Mouse (Mus musculus) 3134 (cell line): ENCODE measurements around the gene Hsd17b13.
"Not testable (repeated sequence)": the region's sequence is repeated elsewhere in the genome, so short reads cannot be mapped to it uniquely, and the experiment has no call there.

Experiments
- DNase-seq: peaks from one replicate; pipeline ENCODE4 v3.0.0-alpha.2; 2011; ENCODE audit warnings: low spot score; ENCODE audit not compliant: insufficient read length; ENCODE audit errors: extremely low read depth

The Hsd17b13 gene

DNA sequence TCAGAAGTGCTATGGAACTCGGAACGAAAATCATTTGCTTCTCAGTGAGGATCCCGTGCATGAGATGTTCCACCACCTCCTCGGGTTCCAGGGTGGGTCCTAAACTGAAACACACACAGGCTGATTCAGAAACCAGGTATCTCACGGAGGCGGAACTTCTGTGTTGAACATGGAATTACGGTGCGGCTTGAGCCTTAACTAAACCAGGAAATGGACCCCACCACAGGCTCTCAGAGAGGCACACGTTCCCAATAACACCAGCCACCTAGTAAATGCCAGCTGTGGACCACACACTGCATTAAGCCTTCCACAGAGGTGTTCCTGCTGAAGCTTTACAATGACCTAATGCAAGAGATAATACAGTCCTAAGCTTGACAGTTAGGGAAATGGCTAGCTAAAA, 15.6 kb upstream of the Hsd17b13 start:
- no peak for DNase-seq

DNA sequence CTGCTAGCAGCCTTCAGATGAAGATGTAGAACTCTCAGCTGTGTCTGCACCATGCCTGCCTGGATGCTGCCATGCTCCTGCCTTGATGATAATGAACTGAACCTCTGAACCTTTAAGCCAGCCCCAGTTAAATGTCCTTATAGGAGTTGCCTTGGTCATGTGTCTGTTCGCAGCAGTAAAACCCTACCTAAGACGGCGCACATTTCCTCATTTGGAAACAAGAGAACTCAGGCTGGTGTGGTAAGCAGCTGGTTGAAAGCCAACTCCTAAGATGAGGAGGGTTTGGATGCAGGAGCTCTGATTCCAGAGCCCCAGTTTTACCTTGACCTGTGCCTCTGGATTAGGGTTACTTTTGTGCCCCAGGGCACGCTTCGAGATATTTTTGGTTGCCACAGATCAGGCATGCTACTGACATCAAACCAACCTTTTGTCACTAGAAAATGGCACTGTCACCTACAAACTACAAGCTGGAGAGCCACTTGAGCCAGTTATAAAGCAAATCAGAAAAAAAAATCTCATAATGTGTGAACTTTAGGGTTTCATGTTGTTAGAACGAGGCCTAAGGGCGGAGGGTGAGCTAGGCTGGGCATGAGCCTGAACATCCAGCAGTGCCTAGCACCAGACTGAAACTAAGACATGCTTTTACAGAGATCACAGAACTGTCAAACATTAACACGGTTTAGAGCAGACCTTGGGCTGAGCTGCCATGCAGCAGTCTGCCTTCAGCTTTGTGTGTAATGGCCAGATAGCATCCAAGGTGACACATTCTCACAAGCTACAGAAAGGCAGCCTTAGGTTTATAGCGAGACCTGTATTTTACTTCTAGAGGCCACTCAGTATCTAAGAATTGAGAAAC, 3.7 kb upstream of the Hsd17b13 start:
- DNase-seq: no peak

DNA sequence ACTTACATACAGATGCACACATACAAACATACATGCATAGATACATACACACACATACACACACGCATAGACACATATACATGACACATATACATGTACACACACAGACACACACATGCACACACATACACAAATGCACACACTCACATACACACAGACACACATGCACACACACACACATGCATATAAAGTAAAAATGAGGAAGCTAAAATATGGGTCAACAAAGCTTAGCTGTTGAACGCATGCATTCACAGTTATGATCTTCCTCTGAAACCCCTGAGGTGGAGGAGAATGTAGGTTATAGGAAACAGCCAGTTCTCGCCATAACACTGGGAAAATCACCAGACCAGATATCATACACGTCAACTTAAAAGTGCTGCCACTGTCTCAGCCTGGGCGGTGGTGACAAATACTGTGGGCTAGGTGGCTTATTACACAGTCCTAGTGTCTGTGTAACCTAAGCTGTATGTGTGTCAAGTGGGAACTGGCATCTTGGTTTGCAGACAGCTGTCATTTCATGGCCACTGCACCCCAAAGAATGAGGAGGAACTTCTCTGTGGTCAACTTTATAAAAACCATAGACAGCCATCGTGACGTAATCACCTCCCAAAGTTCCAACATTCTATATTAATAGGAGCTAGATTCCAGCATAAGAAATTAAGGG, 829 bp upstream of the Hsd17b13 start:
- DNase-seq: no peak

DNA sequence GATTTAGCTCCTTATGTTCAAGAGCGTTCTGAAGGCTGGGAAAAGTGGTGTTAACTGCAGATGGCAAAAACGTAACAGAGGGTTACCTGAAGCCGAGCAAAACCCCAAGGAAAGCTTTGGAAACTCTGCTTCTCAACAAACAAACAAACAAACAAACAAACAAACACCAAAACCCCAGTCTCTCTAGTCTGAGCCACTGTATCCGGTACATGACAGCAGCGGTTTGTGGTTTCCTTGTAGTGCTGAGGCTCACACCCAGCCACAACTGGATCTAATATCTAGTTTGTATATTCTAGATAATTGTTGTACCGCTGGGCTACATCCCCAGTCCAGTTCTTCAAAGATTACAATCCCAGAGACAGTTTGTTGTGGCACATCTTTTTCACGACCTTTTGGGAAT, 1.5 kb downstream of the Hsd17b13 start:
- no peak for DNase-seq

DNA sequence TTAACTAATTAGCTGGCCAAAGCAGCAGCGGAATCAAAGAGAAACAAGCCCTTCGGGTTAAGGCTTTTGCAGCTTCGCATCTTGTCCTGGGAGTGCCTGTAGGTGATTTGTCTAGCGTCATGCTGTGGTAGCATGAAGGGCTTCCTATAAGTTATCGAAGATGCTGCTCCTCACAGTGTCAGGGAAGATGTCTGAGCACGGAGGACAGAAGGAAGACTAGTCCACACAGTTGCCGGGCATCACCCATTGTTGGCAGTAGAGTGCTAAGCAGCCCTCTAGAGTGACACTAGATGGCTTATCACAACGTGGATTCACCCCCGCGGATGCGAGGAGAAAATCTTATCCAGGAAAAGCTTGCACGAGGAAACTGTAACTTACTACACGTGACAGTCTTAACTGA, 4.4 kb downstream of the Hsd17b13 start:
- no peak for DNase-seq

DNA sequence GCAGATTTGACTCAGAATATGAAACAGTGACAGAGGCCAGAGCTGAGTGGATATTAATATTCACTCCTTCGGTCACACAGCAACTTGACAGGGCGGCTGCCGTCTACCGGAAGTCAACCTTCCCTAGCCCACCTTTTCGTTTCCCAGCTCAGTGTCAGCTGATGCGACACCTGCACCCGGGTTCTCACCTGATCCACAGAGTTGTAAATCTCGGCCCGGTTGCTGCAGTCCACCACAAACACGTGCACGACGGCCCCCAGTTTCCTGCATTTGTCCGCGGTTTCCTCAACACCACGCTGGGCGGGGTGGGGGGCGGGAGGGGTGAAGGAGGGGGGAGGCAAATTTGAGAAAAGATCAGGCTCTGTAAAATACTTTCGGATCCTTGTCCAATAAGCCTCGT, 4.8 kb downstream of the Hsd17b13 start:
- no peak for DNase-seq

DNA sequence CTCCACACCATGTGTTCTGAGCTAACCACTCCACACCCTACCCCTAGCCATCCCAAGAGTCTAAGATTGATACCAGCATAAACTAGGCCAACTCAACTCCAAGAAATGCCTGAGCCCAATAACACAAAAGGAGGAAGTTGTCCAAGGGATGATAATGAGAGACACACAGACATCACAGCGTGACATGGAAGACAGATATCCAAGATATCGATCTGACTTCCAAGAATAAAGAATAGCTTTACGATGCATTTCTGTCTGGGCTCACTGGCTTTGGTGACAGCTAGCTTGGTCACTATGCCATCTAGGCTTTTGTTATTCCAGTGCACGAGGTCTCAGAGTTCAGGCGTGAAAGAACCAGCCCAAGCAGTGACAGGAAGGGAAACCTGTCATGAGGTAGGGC, 6.2 kb downstream of the Hsd17b13 start:
- DNase-seq: no peak

DNA sequence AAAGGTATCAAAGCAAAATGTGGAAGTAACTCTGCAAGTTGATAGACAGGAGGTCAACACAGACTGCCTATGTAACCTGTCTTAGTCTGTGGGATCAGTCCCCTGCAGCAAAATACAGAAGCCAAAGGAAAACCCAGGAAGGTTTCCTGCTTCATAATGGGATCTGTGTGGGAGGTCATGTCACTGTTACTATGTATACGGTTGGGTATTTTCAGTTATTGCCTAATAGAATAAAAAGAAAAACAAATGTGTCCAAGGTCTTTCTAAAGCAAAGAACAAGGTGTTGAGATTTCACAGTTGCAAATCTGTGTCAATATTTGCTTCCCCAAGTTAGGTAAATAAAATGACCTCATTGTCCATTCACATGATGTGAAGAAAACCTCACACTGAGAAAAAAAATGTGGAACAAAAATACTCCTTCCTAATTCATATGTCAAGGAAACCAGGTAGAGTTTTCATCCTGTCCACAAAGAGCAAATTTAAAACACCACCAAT, 14.2 kb downstream of the Hsd17b13 start:
- no peak for DNase-seq

DNA sequence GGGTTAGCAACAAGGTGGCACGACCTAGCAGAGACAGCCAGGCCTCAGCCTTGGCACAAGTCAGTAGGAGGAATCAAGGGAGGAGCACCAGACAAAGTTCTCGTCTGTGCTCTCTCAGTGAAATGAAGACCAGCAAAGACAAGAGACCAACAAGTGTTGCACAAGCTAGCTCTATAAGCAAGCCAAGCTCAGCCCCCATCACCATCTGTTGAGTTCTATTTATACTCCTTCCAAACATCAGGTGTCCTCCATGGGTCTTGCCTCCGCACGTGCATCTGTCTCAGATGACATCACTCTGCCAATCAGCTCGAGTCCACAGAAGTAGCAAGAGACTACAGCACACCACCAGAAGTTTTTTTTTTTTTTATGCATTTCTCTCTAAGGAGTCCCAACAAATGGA, 22.6 kb downstream of the Hsd17b13 start:
- no peak for DNase-seq

DNA sequence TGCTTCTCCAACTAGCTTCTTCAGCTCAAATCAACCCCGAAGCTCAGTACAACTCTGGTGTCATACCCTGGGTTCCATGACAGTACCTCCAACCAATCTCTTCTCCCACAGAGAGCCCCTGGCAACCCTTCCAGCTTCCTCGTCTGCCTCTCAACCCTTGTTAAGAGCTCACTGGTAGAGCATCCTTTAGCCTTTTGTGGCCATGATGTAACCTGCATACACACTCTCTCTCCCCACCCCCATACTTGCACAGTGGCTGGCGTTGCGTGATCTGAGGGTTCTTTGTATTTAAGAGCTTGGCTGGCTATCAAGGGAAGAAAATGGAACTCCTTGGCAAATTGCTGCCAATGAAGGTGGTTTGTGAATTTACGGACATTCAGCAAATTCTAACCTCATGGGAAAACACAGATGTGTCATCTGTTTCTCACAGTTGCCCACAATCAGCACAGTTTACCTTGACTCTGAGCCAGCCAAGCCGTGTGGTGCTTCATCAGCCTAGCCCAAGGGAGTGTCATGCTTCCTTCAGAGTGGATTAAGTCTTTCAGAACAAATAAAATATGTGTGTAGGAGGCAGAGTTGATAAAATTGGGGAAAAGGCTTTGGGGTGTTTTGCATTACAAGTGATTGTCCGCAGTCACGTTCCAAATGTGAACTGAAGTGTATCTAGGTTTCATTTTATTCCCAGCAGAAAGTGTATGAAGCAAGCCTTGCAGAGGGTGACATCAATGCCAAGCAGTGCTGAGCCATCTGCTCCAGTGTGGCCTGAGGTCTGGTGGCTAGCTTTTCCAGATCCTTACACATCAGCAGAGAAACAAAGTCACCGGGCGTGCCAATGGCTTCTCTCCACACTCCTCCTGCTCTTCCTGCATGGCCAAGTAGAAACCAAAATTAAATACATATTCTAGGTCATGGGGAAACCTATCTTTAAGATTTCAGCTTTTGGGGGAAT, 23.8 kb downstream of the Hsd17b13 start:
- DNase-seq: peak; percentile 71

DNA sequence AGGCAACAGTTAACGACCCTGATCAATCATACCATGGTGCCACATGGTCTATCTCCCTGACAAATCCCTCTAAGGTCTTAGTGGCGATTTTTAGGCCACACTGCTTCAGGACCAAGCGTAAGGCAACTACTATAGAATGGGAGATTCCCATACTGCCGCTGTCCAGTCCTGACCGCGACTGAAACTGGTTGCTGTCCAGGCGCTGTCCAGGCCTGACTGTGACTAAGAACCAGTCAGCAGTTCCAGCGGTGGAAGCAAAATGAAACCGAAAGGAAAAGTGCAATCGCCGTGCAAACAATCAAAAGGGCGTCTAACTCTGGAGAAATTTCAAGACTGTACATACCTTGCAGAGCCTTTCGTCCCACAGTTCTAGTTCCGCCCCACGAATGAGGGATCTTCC, 27.1 kb downstream of the Hsd17b13 start:
- DNase-seq: not testable (repeated sequence)

DNA sequence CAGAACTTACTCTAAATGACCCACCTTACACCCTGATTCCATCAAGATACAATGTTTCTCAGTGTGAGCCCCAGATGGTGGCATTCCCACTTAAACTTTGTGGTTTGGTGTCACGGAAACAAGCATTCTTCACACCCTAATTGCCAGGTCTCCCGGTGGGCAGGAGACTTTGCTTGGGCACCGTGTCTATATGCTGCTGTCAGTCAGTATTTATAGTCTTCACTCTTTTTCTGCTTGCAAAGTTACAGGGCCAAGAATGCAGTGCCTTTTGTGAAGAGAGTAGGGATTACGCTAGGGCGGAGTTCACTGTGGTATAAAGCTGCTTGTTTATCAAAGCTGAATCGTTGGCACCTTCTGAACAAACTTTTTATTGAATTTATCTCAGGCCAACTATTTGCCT, 34.0 kb downstream of the Hsd17b13 start:
- DNase-seq: no peak

DNA sequence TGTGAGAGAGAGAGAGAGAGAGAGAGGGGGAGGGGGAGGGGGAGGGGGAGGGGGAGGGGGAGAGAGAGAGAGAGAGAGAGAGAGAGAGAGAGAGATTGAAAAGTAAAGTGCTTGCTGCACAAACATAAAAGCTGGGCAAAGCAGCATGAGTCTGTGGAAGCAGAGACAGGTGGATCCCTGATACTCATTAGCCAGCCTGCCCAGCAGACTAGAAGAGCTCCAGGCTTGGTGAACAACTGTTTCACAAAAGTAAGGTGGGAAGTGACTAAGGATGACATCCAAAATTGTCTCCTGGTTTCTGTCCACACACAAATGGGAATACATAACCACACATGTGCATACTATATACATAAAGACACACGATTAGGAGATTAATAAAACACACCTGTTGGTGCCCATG, 37.4 kb downstream of the Hsd17b13 start:
- DNase-seq: no peak

DNA sequence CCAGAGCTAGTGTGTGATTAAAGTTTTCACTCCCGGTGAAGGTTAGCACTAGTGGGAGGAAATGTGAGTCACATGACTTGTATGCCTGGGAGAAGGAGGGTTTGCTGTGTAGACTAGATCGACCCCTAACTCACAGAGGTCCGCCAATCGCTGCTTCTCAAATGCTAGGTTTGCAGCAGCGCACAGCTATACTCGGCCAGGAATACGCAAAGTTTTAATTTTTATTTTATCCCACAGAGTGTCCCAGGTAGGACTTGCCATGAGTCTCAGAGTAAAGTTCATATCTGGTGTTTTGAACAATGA, 37.9 kb downstream of the Hsd17b13 start:
- DNase-seq: no peak

DNA sequence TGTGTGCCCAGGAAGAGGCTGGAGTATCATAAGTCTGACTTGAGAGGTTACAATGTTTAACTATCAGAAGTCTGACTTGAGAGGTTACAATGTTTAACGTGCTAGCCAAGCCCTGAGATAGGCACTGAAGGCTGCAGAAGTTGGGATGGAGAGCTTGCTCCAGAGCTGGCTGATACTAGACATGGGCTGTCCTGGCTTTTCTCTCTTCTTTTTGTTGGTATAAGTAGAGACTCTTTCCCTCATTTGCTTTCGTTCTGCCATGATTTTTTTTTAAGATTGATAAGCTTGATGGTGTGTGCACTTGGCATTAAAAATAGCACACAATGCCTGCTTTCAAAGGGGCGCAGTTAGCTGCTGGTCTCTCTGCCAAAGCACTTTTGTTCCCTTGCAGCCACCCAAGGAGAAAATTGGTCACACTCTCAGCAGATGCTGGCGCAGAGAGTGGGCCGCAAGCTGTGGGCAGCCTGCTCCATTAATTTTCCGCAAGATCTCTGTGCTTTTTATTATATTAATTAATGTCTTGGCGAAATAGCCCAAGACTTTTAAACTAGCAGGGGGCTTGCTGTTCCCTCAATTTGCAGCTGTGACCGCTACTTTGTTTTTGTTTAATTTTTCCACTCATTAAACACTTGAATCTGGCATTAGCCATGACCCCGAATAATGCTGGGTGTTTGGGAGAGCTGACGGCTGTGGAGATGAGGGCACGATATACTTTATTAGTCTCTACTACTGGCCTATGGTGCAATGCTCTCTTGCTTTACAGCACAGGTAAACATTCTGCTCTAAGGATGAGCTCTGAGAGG, 38.5 kb downstream of the Hsd17b13 start:
- no peak for DNase-seq

DNA sequence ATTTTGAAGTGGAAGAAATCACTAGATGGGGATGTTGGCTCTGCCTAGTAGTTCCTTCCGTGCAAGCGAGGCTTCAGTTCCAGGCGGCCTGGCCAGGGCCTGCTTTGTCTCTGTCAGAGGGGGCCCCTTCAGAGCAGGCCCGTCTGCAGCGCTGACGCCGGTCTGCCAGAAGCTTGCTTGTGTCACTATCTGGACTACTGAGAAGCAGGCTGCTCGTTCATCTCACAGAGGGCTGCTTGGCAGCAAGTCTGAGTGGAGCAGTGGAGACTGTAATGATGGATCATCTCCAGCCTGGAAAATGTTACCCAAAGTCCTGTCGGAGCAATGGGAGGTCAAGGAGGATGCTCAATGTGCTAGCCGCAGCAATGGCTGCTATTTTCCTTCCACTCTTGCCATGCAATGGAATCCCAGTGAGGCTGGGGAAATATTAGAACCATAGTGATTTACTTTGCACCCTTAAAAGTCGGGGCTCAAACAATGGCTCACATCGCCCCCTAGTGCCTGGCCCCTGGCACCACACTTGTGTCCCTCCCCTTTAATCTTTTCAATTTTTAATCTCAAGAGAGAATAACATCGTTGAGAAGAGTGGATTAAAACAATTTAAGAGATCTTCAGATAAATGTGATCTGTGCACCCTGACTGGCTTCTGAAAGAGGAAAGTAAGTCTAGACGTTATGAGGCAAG, 40.2 kb downstream of the Hsd17b13 start:
- no peak for DNase-seq

DNA sequence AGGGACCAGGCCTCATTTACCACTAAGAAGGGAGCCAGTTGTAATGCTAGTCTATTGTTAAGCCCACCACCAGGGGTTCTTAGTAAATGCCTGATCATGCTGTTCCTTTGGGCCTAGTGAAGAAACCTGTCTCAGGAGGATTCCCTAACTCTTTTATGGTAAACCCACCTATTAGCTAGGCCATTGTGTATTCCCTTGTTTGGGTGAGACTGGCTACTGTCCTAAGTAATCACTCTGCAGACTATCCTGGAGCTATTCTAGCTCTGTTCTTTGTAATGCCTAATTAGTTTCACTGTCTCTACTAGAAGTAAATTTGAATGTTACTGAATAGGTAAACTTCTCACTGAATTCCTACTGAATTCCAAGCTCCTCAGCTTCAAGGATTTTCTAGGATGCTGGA, 45.3 kb downstream of the Hsd17b13 start:
- not testable (repeated sequence) for DNase-seq

DNA sequence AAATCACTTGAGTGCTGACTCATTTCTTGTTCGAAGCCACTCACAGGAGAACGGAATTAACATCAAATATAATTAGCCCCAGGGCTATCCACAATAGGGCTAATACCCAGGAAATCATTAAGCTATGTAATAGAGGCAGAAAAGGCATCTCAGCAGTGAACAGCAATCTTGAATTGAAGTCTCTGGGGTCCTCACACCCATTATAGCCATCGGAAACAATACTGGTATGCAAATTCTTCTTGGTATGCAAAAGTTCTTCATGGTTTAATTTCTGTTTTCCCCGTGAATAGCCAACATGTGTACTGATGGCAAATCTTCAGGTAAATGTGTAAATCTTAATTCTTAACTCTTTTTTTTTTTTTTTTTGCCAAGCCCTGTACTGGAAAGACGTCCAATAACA, 46.7 kb downstream of the Hsd17b13 start:
- no peak for DNase-seq

DNA sequence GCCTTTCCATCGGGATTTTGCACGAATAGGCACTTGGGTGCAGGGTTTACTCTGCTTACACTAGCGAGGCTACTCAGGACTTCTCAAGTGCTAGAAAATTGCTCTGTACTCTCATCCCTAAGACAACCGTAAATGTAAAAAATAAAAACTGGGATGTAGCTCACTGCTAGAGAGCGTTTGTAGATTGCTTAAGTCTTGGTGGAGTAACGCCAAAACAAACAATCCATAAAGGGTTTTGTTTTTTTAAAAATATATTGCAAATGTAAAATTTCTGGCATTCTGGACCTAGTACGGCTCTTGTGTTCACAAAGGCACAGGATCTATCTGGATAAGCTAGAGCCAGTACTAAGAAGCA, 49.0 kb downstream of the Hsd17b13 start:
- DNase-seq: no peak
